Mouse (Mus musculus) liver, postnatal 0 days (tissue): ENCODE data around the gene Brap.
"Not testable (repeated sequence)": the region's sequence is repeated elsewhere in the genome, so short reads cannot be mapped to it uniquely, and the experiment has no call there.

Experiments used
- CTCF ChIP-seq: sonication (generic); IDR thresholded peaks from 2 replicates; pipeline ENCODE4 v1.5.1; 2016; ENCODE audit warnings: antibody characterized with exemption, low read depth
- EP300 ChIP-seq: IDR thresholded peaks from 2 replicates; pipeline ENCODE4 v1.6.1; 2016; ENCODE audit warnings: antibody characterized with exemption, low read depth, mild to moderate bottlenecking

- TF ChIP-seq CTCF, EP300: not testable (repeated sequence)
These were observed 45.4 kb upstream of the Brap start for GRCm38 (mm10) chr5:121614921-121615320.
